Mouse (Mus musculus): Measurements from ENCODE around the gene Spo11.

Gene Spo11

DNA sequence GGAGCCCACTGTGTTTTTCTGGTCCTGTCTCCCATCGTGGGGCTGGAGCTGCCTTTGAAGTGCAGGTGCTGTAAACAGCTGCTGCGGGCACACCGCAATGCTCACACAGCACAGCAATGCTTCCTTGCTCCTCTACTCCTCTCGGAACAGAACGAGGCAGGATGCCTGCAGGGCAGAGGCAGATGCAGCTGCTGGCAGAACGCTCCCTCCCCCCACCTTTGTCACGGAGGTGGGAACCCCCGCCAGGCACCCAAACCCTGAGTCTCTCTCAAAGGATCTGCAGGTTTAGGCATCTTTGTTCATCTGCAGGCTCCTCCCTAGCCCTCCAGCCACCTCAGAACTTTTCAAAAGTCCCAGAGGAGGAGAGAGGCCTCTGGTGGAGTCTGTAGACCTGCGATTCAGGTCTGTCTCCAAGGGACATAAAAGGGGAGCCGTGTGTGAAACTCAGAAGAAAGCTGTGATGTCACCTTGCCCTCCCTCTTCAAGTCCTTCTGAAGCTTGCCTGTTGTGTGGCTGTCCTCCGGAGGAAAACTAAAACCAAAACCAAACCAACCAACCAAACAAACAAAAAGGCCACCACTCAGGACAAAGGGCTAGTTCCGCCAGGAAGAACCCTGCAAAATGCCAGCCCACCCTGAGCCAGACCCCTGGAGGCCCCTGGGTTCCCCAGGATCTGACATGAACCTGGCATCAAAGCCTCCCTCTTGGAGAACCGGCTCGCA, at the start of gene Spo11:
TSS of gene Spo11 (plus strand) at position 292 of the 722 bp plus-strand sequence.
- in situ Hi-C loops (cut with MboI; ENCODE audit: unreplicated experiment in 2 of 2) = loop anchor here (5.0 to 10.0 kb wide), 2 partner anchors 593 to 595 kb away; no protein-coding TSS in a partner anchor

DNA sequence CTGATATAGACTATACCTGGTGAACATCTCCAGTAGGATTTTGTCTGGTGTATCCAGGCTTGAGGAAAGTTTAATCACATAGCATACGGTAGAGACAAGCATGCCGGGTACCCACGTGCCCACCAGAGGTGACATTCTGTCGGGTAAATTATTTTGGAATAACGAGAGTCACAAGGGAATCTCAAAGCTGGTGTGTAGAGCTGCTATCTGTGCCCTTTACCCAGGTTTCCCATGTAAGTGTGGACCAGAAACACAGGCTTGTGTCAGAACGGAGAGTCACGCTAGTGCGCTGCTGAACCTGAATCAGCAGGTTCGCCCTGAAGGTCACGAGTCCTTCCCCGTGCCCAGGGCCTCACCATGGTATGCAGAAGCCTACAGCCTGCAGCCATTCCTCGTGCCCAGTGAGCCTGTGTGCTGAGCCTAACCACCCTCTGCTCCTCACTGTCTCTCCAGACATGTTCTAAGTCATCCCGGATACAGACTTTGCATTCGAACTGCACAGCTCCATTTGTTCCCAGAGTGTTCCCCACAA, 47.5 kb upstream of the Spo11 start:
- in situ Hi-C loops (cut with MboI; ENCODE audit: unreplicated experiment in 2 of 2) = no loop called here

DNA sequence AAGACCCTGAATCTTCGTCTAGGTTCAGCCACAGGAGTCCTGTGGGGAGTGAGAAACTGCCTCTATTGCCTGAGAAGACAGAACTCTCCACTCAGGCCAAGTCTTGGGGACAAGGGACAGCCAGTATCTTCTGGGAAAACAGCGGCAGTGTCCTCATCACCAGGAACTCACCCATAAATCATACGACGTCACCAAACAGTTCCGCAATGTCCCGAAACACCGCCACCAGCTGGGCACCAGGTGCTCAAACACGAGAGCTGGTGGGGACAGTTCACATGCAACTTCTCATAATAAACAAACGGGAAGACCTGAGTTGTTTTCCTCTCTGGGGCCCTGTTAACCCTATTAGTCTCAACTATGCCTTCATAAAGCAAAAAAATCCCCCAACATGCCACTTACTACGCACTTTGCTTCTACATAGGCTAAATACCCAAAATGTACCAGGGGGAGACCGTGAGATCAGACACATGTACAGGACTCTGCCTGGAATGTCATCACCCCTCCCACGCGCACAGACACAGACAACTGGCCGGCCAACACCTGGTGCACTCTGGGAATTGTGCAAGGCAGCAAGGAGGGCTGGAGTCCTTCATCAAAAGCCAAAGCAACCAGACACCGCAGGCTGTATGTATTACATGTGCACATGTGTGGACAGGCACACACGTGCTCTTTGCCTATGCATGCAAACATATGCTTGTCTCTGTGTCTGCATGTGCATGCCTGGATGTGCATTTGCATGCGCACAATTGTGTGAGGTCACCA, 46.2 kb upstream of the Spo11 start:
- in situ Hi-C loops (cut with MboI; ENCODE audit: unreplicated experiment in 2 of 2) = no loop called here

DNA sequence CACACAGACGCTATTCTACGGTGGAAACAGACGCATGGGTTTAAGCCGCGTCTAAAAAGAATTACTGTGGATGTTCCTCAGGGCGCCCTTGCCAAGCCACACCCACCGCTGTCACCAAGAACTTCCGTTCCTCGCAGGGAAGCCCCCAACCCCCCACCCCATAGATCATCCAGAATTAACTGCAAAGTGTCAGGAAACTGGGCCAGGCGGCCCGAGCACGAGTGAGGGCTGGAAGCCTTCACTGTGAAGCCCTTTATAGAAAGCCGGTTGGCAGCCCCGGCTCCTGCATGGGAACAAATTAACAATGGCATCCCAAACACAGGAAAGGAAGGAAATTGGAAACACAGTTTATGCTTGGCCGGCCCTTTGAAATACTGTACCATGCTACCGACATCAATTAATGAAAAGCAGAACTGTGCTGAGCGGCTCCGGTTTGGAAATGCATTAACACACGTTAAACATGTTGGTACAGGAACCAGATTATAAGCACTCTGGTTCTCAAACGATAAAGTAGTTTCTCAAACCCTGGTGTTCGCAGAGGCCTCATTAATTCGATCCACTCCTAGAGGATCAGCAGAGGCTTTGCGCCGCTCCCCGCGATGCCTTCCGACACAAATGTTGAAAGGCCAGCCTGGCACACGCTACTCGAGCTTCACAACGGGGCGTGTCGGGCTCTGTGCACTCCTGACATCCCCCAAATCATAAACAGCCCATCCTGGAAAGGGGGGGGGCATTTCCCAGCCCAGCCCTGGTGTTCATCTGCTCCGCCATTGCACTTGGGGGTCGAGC, 43.7 kb upstream of the Spo11 start:
- in situ Hi-C loops (cut with MboI; ENCODE audit: unreplicated experiment in 2 of 2) = no loop called here

DNA sequence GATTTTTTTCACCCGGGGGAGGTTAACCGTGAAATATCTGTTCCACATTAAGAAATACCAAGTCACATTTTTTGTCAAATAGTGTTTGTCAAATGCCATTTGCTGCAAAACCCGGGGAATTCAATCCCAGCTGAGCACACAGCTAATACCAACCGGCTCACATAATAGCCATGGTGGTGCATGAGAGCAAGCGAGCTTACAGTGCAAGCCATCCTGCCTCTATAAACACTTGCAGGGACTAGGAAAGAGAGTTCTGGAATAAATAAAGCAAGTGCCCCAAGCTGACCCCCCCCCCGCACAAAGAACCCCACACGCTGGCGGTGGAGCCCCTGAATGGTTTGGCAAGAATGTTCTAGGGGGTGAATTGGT, 43.1 kb upstream of the Spo11 start:
- in situ Hi-C loops (cut with MboI; ENCODE audit: unreplicated experiment in 2 of 2) = no loop called here

DNA sequence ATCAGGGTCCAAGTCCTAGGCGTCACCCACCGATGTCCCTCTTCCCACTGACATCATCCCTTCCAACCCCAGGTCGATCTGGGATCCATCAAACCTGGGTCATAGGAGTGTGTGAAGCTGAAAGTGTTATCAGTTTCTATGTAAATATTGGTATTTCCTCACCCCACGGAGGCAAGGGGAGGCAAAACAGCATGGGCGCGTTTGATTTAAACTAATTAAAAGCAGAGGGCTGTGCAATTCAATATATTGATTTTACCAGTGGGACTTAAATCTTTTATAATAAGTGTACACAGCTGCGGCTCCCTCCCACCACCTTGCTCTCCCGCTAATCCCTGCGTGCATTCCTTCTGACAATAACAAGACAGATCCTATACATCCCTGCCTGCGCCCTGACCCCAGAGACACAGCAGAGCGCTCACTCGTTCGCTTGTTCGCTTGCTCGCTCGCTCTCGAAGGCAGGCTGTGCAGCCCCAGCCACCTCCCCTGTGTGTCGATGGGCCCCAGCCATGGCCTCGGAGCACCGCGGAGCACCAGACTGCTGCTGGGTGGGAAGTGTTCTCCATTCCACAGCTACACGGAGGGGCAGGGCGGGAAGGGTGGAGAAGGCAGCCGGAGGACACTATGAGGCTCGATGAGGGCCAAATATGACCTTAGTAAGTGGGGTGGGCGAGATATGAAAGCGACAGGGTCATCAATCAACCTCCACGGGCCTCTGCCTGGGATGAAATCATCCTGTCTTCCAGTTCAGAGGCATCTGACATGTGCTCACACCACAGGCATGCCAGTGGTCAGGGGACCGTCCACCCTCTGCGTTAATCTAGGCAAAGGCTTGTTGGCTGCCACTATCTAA, 42.4 kb upstream of the Spo11 start:
- in situ Hi-C loops (cut with MboI; ENCODE audit: unreplicated experiment in 2 of 2) = no loop called here

DNA sequence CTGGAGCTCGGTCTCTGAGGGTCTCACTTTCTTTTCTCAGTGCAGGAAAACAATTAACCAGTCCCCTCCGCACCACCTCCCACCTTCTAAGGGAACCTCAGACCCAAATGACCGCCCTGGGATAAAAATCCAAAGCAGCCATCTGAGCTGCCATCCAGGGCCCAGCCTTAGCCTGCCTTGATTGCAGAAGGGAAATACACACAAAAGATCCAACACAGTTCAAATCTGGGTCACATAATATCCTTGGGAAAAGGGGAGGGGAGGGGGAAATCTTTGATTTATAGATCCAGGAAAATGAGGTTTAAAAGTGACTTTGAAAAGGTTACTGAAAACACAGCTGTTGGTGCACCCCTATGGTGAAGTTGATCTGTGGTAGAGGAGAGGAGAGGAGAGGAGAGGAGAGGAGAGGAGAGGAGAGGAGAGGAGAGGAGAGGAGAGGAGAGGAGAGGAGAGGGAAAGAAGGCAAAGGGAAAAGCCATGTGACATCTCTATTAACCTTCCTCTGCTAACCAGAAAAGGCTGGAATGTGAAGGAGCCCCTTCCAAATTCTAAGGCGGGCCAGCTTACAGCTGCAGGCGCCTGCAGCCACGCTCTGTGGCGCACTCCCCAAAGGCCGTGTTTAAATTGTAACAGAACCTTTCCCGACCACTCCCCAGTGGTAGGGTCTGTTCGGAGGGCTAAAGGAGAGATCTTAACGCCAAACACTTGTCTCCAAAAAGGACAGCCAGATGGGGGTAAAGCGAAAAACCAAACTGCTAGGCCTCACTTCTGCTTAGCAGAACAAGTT, 41.5 kb upstream of the Spo11 start:
- in situ Hi-C loops (cut with MboI; ENCODE audit: unreplicated experiment in 2 of 2) = no loop called here

DNA sequence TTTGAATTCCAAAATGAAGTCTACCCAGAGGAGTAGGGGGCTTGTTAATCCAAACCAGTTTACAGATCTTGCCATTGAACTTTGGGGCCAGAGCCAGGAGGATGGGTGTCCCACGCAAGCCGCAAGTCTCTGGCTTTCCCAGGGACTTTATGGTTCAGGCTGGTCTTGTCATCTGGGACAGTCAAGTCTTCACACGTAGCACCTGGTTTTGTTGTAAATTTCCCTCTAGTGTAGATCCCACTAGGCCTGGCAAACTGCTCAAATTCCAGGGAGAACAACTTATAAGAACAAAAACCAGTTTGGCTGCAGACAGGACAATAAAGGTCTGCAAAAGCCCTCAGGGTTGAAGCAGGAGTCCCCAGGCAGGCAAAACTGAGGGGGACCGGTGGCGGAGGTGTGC, 40.7 kb upstream of the Spo11 start:
- in situ Hi-C loops (cut with MboI; ENCODE audit: unreplicated experiment in 2 of 2) = no loop called here

DNA sequence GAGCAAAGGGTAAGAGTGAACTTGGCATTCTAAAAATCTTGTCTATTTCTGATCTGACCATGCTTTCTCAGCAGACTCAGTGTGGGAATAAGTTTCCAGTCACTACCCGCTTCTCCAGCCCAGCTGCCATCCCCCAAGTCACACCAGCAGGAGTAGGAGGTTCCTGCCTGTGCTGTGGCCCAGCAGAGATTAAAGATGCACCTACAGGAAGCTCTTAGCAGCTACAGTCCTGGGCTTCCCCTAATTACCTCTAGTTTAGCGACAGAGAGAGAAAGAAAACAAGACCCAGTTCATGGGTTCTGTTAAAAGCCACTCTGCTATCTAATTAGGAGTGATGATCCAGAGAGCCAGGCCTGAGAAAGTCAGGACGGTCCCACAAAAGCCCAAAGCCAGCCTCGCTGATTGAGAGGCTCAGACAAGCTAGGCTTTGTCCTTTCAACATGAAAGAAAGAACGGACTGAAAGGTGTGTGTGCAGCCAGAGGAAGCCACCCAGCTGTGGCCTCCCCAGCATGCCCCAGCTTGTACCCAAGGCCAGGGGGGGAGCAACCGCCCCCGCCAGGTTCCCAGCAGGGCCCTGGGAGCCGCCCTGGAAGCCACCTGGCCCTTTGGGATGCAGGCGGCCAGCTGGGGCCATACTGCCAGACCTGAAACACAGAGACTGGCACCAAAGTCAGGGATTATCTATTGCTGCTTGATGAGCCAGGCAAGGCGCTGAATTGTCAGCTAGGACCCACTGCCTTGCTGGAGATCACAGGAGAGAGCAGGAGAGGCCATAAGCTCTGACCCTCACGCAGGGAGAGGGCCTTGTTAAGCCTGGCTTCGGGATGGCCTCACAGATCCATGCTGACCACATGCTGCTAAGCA, 39.9 kb upstream of the Spo11 start:
- in situ Hi-C loops (cut with MboI; ENCODE audit: unreplicated experiment in 2 of 2) = no loop called here

DNA sequence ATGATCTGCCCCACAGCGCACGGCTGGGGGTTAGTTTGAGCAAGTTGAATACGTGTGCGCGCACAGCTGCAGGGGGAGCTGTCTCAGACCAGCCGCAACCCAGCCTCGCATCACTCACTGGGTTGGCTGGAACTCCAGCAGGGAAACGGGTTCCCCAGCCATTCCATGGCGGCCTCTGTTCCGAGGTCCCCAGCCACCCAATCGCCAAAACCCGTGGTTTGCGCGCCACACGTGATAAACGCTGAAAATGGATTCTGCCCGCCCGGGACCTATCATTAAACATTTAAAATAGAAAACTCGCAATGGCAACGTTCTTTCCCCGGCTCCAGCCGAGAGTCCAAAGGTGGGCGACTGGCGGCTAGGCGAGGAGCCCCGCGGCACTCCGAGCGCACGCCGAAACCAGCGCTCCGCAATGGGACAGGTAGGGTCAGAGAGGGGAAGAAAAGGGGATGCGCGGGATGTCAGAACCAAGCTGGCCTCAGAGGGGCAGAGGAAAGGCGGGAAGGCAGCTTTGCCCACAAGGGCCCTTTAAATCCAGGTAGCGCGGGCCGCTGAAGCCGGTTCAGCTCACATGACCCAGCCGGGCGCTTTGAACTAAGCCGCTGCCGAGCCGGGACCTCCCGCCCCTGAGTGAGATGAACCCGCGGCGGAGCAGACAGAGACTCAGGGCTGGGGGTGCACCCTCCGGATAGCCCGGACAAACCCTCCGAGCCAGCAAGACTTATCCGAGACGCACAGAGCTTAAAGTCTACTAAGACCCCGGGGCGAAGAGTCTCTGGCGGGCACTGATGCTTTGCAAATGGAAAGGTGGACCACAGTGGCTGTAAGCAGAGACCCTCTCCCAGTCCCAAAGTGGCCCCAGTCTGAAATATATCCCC, 38.5 kb upstream of the Spo11 start:
- in situ Hi-C loops (cut with MboI; ENCODE audit: unreplicated experiment in 2 of 2) = no loop called here

DNA sequence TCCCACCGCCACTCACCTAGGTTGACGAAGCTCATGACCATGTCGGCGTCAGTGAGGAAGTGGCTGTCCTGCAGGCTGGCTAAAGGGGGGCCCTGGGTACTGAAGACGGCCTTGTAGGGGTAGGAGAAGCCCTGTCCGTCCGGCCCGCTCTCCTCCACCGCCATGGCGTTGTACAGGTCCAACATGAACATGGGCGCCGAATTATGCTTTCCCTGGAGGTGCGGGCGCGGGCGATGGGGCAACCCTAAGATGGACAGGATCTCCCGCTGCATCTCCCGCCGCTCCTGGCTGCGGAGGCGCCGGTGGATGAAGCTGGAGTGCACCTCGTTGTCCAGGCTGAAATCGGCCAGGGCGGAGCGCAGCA, 37.9 kb upstream of the Spo11 start:
- in situ Hi-C loops (cut with MboI; ENCODE audit: unreplicated experiment in 2 of 2) = no loop called here

DNA sequence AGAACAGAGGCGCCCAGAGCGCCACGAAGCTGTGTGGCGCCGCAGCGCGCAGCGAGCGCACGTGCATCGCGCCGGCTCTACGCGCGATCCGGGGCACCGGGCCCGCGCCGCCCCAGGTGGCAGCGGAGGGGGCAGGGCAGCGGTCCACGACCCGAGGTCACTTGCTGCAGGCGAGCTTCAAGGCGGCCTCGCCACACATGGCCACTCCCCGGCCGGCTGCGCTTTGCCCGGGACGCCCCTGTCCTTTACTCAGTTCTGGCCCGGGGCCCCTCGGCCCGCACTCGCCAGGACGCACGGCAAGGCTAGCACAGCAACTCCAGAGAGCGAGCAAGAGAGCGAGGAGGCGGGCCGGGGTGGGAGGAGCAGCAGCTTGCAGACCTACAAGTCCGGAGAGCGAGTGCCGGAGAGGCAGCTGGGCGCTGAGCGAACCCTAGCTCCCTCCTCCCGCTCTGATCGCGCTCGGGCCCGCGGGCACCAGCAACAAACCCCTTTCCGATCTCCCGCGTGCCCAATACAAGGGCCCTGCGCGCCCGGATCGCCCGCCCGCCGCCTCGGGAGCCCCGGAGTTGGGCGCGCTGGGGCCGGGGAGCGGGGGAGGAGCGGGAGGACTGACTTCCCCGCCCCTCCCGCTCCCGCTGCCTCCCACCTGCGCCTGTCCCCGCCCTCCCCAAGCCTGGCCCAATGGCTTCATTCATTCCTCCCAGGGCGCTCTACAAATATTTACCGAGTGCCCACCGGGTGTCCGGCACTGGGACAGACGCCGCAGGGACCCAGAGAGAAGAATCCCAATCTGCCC, 37.3 kb upstream of the Spo11 start, which contains the start of gene Bmp7:
TSS of gene Bmp7 (minus strand) at position 319 of the 796 bp plus-strand sequence.
- in situ Hi-C loops (cut with MboI; ENCODE audit: unreplicated experiment in 2 of 2) = no loop called here

DNA sequence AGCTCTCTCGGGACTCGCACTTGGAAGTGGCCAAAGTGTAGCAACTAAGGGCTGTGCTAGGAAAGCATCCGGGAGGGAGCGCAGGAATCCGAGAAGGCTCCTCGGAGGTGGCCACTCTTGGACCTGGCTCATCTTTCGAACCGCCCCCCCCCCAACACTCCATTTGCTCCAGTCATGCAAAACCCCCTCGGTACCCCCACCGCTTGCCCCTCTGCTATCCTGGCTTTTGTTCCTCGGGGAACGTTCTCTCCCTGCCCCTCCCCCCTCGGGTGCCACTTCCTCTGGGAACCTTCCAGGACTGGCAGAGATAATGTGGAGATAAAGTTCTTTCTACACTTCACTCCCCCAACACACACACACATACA, 36.7 kb upstream of the Spo11 start:
- in situ Hi-C loops (cut with MboI; ENCODE audit: unreplicated experiment in 2 of 2) = no loop called here

DNA sequence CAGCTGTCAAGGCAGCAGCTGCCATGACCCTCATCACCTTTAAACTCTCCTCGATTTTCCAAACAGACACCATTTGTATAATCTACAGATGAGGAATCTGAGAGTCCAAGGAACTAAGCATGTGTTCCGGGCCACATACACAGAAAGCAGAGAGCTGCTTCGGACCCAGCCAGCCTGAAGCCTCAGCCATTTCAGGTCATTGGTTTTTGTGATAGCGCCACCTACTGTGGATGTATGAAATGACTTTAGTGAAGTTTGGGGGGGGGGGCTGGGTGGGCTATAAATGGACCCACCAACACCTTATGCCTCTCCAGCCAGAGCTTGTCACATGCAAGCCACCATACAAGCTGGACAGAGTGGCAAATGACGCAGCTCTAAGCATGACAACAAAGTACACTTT, 28.4 kb upstream of the Spo11 start:
- in situ Hi-C loops (cut with MboI; ENCODE audit: unreplicated experiment in 2 of 2) = no loop called here

DNA sequence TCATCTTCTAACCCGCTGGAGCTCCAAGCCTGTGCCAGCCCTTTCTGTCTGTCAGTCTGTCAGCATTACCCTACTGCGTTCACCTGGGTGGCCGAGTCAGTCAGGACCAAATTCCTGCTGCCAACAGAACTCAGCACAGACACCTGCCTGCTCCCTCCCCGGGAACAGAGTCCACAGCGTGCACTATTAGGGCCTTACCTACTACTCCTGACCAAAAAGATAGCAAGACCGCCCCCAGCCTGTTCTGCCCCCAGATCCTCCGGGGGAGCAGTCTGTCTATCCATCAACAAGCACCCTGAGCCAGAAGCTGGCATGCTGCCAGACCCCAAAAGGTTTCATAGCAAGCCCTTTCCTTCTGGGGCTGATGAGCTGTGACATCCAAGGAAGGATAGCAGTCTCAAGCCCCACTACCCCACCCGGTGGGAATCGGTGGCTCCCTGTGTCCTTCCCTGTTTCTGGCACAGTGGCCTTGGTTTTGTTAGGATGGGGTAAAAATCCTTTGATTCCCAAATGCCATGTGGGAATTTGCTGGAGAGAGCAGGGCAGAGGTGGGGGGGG, 27.3 kb upstream of the Spo11 start:
- in situ Hi-C loops (cut with MboI; ENCODE audit: unreplicated experiment in 2 of 2) = no loop called here

DNA sequence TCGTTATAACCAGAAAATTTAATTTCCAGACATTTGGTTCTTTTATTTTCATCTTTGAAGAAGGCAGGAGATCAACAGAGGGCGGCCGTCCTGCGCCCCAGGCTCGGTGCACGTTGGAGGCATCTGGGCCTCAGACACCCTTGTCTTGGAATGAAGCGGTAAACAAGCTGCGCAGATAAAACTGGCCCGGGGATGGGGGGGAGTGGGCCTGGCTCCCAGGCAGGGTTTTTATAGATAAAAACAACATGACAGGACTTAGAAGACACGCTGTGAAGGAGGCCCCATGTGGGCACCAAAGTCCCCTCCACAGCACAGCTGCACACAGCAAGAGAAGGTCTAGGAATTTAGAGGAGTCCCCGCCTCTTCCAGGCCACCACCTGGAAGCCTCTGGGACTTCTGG, 26.8 kb upstream of the Spo11 start:
- in situ Hi-C loops (cut with MboI; ENCODE audit: unreplicated experiment in 2 of 2) = no loop called here

DNA sequence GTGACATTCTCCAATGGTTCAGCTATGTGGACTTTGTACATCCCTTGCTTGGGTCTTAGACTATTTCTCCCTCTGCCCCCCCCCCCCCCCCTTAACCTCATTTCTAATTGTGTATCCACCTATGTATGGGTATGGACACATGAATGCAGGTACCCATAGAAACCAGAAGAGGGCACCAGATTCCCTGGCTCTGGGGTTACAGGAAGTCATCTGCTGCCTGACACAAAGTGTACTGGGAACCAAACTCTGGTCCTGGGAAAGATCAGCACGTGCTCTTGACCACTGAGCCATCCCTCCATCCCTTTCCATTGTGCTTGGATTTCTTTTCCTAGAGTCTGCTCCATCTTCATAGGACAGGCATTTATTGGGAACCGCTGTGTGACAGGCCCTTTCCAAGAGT, 25.5 kb upstream of the Spo11 start:
- in situ Hi-C loops (cut with MboI; ENCODE audit: unreplicated experiment in 2 of 2) = no loop called here

All from v-Abl transformed pro-B cells (cell line).